Mouse (Mus musculus) brain, embryonic 14.5 days (tissue): Measurements from ENCODE around the gene Zbtb25.

Experiments used
- CTCF ChIP-seq: fragments of 200-500 bp; IDR thresholded peaks from 2 replicates; pipeline ENCODE4 v1.5.1; 2012; ENCODE audit warnings: inconsistent platforms, mild to moderate bottlenecking, moderate library complexity, borderline replicate concordance; ENCODE audit not compliant: insufficient read depth, insufficient read length; ENCODE audit errors: extremely low read depth
- POLR2A ChIP-seq: fragments of 200-500 bp; IDR thresholded peaks from 2 replicates; pipeline ENCODE4 v1.6.1; 2012; ENCODE audit warnings: mild to moderate bottlenecking, inconsistent platforms, borderline replicate concordance; ENCODE audit not compliant: poor library complexity, insufficient read depth, insufficient read length, severe bottlenecking; ENCODE audit errors: extremely low read depth

DNA sequence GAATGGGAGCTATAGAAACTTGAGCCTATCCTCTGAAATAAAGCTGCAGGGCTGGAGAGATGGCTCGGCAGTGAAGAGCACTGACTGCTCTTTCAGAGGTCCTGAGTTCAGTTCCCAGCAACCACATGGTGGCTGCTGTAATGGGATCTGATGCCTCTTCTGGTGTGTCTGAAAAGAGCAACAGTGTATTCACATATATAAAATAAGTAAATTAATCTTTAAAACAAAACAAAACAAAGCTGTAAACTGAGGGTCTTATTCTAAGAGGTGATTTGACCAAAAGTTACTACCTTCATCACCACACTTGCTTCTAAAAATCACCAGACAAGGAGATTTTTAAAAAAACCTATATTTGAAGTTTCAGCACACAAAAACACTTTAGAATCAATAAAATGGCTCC lies 8.5 kb downstream of the Zbtb25 start:
- TF ChIP-seq CTCF (no peak), POLR2A (no peak)
